In genomic region chr5:30611689-30612088, GRCm38 (mm10) we compare ENCODE assay signal across 26 mouse cellular contexts. TPM values are rescaled to one million over a fixed set of nuclear protein-coding genes. Genes with fewer than 3 reads are reported as not detected.
"Had no signal": no experiment of that assay in that cellular context is flagged by ENCODE, and none has a peak within 500 bp of the region (broad histone marks: within the 10 kb centered on the region; RNA-seq: fewer than 3 reads in every experiment).

No protein-coding gene starts in this region.

- H3K4me3 ChIP-seq: layer of hippocampus, adult 2 months; limb, embryonic 10.5 days; limb, embryonic 13.5 days; liver, embryonic 12.5 days; liver, embryonic 15.5 days; lung, embryonic 15.5 days; midbrain, embryonic 12.5 days; midbrain, embryonic 15.5 days; myocyte; neural tube, embryonic 13.5 days; stomach, embryonic 15.5 days had no signal

- DNase-seq: kidney, adult 8-10 months; kidney, postnatal 14 days; layer of hippocampus, adult 9-11 months; liver; lung, adult 18-20 months; lung, postnatal 10 days; lung, postnatal 36 days; retina, postnatal 1 day; right cerebral cortex, postnatal 25 days; spleen, adult 18-20 months; thymus, adult 18-20 months; thymus, postnatal 36 days had no signal

- ATAC-seq: liver, embryonic 12.5 days; midbrain, embryonic 15.5 days had no signal

- H3K9ac ChIP-seq: limb, embryonic 13.5 days; liver, embryonic 12.5 days; liver, embryonic 15.5 days; lung, embryonic 15.5 days; midbrain, embryonic 12.5 days; midbrain, embryonic 15.5 days; neural tube, embryonic 13.5 days; stomach, embryonic 15.5 days had no signal

- H3K9me3 ChIP-seq: limb, embryonic 10.5 days; limb, embryonic 13.5 days; liver, embryonic 12.5 days; liver, embryonic 15.5 days; lung, embryonic 15.5 days; midbrain, embryonic 12.5 days; midbrain, embryonic 15.5 days; neural tube, embryonic 13.5 days; stomach, embryonic 15.5 days had no signal

- H3K36me3 ChIP-seq: limb, embryonic 10.5 days; limb, embryonic 13.5 days; liver, embryonic 12.5 days; liver, embryonic 15.5 days; lung, embryonic 15.5 days; midbrain, embryonic 12.5 days; midbrain, embryonic 15.5 days; neural tube, embryonic 13.5 days; stomach, embryonic 15.5 days had no signal

- H3K27me3 ChIP-seq: limb, embryonic 13.5 days; liver, embryonic 15.5 days; lung, embryonic 15.5 days; midbrain, embryonic 15.5 days; neural tube, embryonic 13.5 days; stomach, embryonic 15.5 days had no signal

- H3K27ac ChIP-seq: layer of hippocampus, adult 2 months; limb, embryonic 10.5 days; limb, embryonic 13.5 days; liver, embryonic 12.5 days; liver, embryonic 15.5 days; lung, embryonic 15.5 days; midbrain, embryonic 12.5 days; midbrain, embryonic 15.5 days; neural tube, embryonic 13.5 days; stomach, embryonic 15.5 days had no signal

- H3K4me2 ChIP-seq: limb, embryonic 13.5 days; liver, embryonic 12.5 days; liver, embryonic 15.5 days; lung, embryonic 15.5 days; midbrain, embryonic 12.5 days; midbrain, embryonic 15.5 days; neural tube, embryonic 13.5 days; stomach, embryonic 15.5 days had no signal

RNA-seq across cellular contexts. Expression of gene Kcnk3, which starts 23.7 kb away (rescaled TPM):
- total RNA-seq: megakaryocyte progenitor cell, adult 5-6 weeks; megakaryocyte-erythroid progenitor cell, adult 5-6 weeks; neutrophil, adult 5-6 weeks had no signal
